Mouse (Mus musculus): ENCODE results near the gene Ptbp3. TPM values are rescaled to one million over a fixed set of nuclear protein-coding genes. Genes with fewer than 3 reads are reported as not detected.
"Not testable (repeated sequence)": the region's sequence is repeated elsewhere in the genome, so short reads cannot be mapped to it uniquely, and the experiment has no call there.

Ptbp3 gene
- total RNA-seq, 2 experiments from 2014 or later = 25.8 to 30.1 TPM

- no peak for DNase-seq (ENCODE audit: low spot score in 2 of 2)
- intact Hi-C loops (cut with DNase I) = no loop called here
Observed at GRCm38 (mm10) chr4:59558096-59558720, 9.0 kb upstream of the Ptbp3 start.

GRCm38 (mm10) chr4:59557343-59557742 lies 8.2 kb upstream of the Ptbp3 start:
- DNase-seq (ENCODE audit: low spot score in 2 of 2); intact Hi-C loops (cut with DNase I): not testable (repeated sequence)

- intact Hi-C loops (cut with DNase I) = no loop called here
- no peak for DNase-seq (ENCODE audit: low spot score in 2 of 2)
Observed at GRCm38 (mm10) chr4:59555177-59555576, 6.0 kb upstream of the Ptbp3 start.

GRCm38 (mm10) chr4:59553576-59553975 lies 4.4 kb upstream of the Ptbp3 start:
- DNase-seq (ENCODE audit: low spot score in 2 of 2) = no peak
- intact Hi-C loops (cut with DNase I) = no loop called here

- DNase-seq (ENCODE audit: low spot score in 2 of 2) = no peak
- intact Hi-C loops (cut with DNase I) = no loop called here
Observed at GRCm38 (mm10) chr4:59552835-59553234, 3.7 kb upstream of the Ptbp3 start.

- intact Hi-C loops (cut with DNase I) = no loop called here
- no peak for DNase-seq (ENCODE audit: low spot score in 2 of 2)
Observed at GRCm38 (mm10) chr4:59551901-59552300, 2.7 kb upstream of the Ptbp3 start.

- no peak for DNase-seq (ENCODE audit: low spot score in 2 of 2)
- intact Hi-C loops (cut with DNase I) = loop anchor here (2.0 to 5.0 kb wide), 2 partner anchors 113 to 361 kb away; partner anchors contain the start of genes Susd1 and Ugcg
Observed at GRCm38 (mm10) chr4:59549977-59550560, 905 bp upstream of the Ptbp3 start.

GRCm38 (mm10) chr4:59548560-59549174 lies 497 bp downstream of the Ptbp3 start:
- peak; percentile 63 to 73 for DNase-seq (ENCODE audit: low spot score in 2 of 2)
- intact Hi-C loops (cut with DNase I) = loop anchor here (2.0 to 5.0 kb wide), 2 partner anchors 111 to 360 kb away; partner anchors contain the start of genes Susd1 and Ugcg

- intact Hi-C loops (cut with DNase I) = loop anchor here (2.0 to 5.0 kb wide), 2 partner anchors 111 to 359 kb away; partner anchors contain the start of genes Susd1 and Ugcg
- no peak for DNase-seq (ENCODE audit: low spot score in 2 of 2)
Observed at GRCm38 (mm10) chr4:59548011-59548559, 1.1 kb downstream of the Ptbp3 start.

GRCm38 (mm10) chr4:59547136-59547889 lies 1.9 kb downstream of the Ptbp3 start:
- intact Hi-C loops (cut with DNase I) = loop anchor here (5.0 kb wide), 1 partner anchor 110 kb away; the partner anchor contains the start of gene Susd1
- DNase-seq (ENCODE audit: low spot score in 2 of 2) = no peak

- no peak for DNase-seq (ENCODE audit: low spot score in 2 of 2)
- intact Hi-C loops (cut with DNase I) = loop anchor here (5.0 kb wide), 1 partner anchor 109 kb away; the partner anchor contains the start of gene Susd1
Observed at GRCm38 (mm10) chr4:59546285-59547071, 2.7 kb downstream of the Ptbp3 start.

GRCm38 (mm10) chr4:59544654-59545053 lies 4.5 kb downstream of the Ptbp3 start:
- no peak for DNase-seq (ENCODE audit: low spot score in 2 of 2)
- intact Hi-C loops (cut with DNase I) = loop anchor here (5.0 kb wide), 1 partner anchor 107 kb away; the partner anchor contains the start of gene Susd1

- no peak for DNase-seq (ENCODE audit: low spot score in 2 of 2)
- intact Hi-C loops (cut with DNase I) = no loop called here
Observed at GRCm38 (mm10) chr4:59543006-59543405, 6.2 kb downstream of the Ptbp3 start.

GRCm38 (mm10) chr4:59536281-59536680 lies 12.9 kb downstream of the Ptbp3 start:
- DNase-seq (ENCODE audit: low spot score in 2 of 2) = no peak
- intact Hi-C loops (cut with DNase I) = no loop called here

- intact Hi-C loops (cut with DNase I) = no loop called here
- no peak for DNase-seq (ENCODE audit: low spot score in 2 of 2)
Observed at GRCm38 (mm10) chr4:59535624-59536023, 13.5 kb downstream of the Ptbp3 start.

GRCm38 (mm10) chr4:59533268-59533667 lies 15.9 kb downstream of the Ptbp3 start:
- intact Hi-C loops (cut with DNase I) = no loop called here
- DNase-seq (ENCODE audit: low spot score in 2 of 2) = no peak

GRCm38 (mm10) chr4:59531172-59531571 lies 18.0 kb downstream of the Ptbp3 start:
- intact Hi-C loops (cut with DNase I) = no loop called here
- no peak for DNase-seq (ENCODE audit: low spot score in 2 of 2)

GRCm38 (mm10) chr4:59527470-59527869 lies 21.7 kb downstream of the Ptbp3 start:
- no peak for DNase-seq (ENCODE audit: low spot score in 2 of 2)
- intact Hi-C loops (cut with DNase I) = no loop called here

- intact Hi-C loops (cut with DNase I) = no loop called here
- no peak for DNase-seq (ENCODE audit: low spot score in 2 of 2)
Observed at GRCm38 (mm10) chr4:59526728-59527127, 22.4 kb downstream of the Ptbp3 start.
